Mouse (Mus musculus): ENCODE data around the gene Col16a1.

- TF ChIP-seq USF1 (IDR thresholded peaks at IDR 0.05; ENCODE audit: low read depth, low read length) (no peak), EP300 (IDR thresholded peaks at IDR 0.05; ENCODE audit: low read depth in 1 of 2, low read length in 2 of 2) (no peak), CTCF (IDR thresholded peaks at IDR 0.05 in 2 of 3, conservative IDR thresholded peaks at IDR 0.05 in 1 of 3; ENCODE audit: control insufficient read depth in 1 of 3, insufficient read depth in 1 of 3, low read depth in 2 of 3, low read length in 3 of 3, poor library complexity in 1 of 3, severe bottlenecking in 1 of 3) (no peak), CHD1 (IDR thresholded peaks at IDR 0.05; ENCODE audit: low read depth, low read length) (no peak), MAX (IDR thresholded peaks at IDR 0.05; ENCODE audit: low read length) (no peak), POLR2A (IDR thresholded peaks at IDR 0.05; ENCODE audit: control insufficient read depth in 1 of 2, insufficient read depth in 1 of 2, low read depth in 1 of 2, low read length in 2 of 2, poor library complexity in 1 of 2) (no peak), SMC3 (IDR thresholded peaks at IDR 0.05; ENCODE audit: low read depth, low read length) (no peak)
Measured at GRCm38 (mm10) chr4:130123020-130123419, 75.4 kb downstream of the Col16a1 start.
